Mouse (Mus musculus): Measurements from ENCODE around the gene Hs6st3. TPM values are rescaled to one million over a fixed set of nuclear protein-coding genes. Genes with fewer than 3 reads are reported as not detected.

Hs6st3 gene
- total and polyA plus RNA-seq, 3 experiments, result not detected

DNA sequence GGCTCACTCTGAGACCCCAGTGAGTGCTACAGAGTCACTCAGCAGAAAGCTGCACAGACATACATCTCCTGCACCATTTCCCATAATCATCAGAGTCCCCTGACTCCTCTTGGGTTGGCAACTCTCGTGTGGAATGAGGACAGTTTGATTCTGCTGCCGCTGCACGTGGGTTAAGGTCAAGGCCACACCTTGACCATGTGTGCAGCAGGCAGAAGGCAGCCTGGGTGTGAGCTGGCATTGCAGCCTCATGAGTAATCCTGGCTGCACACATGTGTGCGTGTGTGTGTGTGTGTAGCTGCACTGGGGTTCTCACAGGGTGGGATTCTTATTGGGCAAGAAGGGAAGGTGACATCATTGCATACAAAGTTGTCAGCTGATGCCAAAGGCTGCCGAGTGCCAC lies 677.5 kb downstream of the Hs6st3 start:
- dilution Hi-C loops (cut with MboI; ENCODE audit: extremely low pct_ligation_motif_present, extremely low pct_unique_long_range_greater_than_20kb, low sequenced_read_pairs) (no loop called here), in situ Hi-C loops (cut with MboI; ENCODE audit: low pct_ligation_motif_present, low pct_unique_long_range_greater_than_20kb, low sequenced_read_pairs) (no loop called here)
- no peak for DNase-seq (ENCODE audit: extremely low read depth)
- Histone ChIP-seq H3K27me3 (replicated peaks) (no peaks in the 10 kb centered on the region), H3K9ac (ENCODE audit: insufficient read depth, low read depth) (no peak overlapping the region), H3K4me3 (replicated peaks in 1 of 3; ENCODE audit: low read depth in 2 of 3, low read length in 2 of 3, poor library complexity in 1 of 3) (no peak overlapping the region), H3K79me2 (replicated peaks; ENCODE audit: control insufficient read depth, extremely low read depth, insufficient read depth, poor library complexity, severe bottlenecking) (no peaks in the 10 kb centered on the region), H3K4me1 (ENCODE audit: control insufficient read depth in 1 of 2, insufficient read depth in 2 of 2) (no peaks in the 10 kb centered on the region), H3K4me2 (ENCODE audit: insufficient read depth, low read depth, poor library complexity, severe bottlenecking) (no peak overlapping the region), H3K9me3 (replicated peaks; ENCODE audit: low read length) (peaks cover 42% of the 10 kb centered on the region), H3K36me3 (replicated peaks in 1 of 2; ENCODE audit: control insufficient read depth in 1 of 2, insufficient read depth in 1 of 2, low read length in 1 of 2) (no peaks in the 10 kb centered on the region), H3K27ac (ENCODE audit: insufficient read depth, low read depth) (no peak overlapping the region)
- no peak for TF ChIP-seq UBTF (IDR thresholded peaks at IDR 0.05; ENCODE audit: low read depth, low read length)

DNA sequence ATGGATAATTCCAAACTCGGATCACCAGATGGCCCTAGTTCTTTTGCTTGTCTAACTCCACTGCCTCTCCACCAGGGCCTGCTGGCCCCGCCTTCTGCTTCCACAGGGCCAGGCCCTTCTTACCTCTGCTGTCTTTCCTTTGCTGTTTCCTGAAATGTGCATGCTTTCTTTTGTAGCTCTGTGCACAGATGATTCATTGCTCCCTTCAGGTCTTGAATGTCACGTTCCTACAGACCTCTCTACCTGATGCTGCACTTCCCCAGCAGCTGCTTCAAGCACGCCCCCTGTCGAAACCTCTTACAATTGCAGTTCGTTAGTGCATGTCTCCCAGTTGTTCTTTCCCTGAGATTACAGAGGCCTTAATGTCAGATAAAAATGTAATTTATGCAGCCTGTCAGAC lies 682.4 kb downstream of the Hs6st3 start:
- no peaks in the 10 kb centered on the region for H3K36me3 ChIP-seq (replicated peaks in 1 of 2; ENCODE audit: control insufficient read depth in 1 of 2, insufficient read depth in 1 of 2, low read length in 1 of 2)
- no peak overlapping the region for H3K4me2 ChIP-seq (ENCODE audit: insufficient read depth, low read depth, poor library complexity, severe bottlenecking)
- peaks cover 52% of the 10 kb centered on the region for H3K9me3 ChIP-seq (replicated peaks; ENCODE audit: low read length)
- TF ChIP-seq PAX5 (IDR thresholded peaks at IDR 0.05; ENCODE audit: low read length) (no peak), SIN3A (IDR thresholded peaks at IDR 0.05; ENCODE audit: low read length) (no peak), SMC3 (IDR thresholded peaks at IDR 0.05; ENCODE audit: low read depth, low read length) (no peak), MAX (IDR thresholded peaks at IDR 0.05; ENCODE audit: low read length) (no peak), ETS1 (conservative IDR thresholded peaks at IDR 0.05; ENCODE audit: low read depth, low read length) (no peak), KAT2A (IDR thresholded peaks at IDR 0.05; ENCODE audit: insufficient replicate concordance, low read length) (no peak), IRF4 (IDR thresholded peaks at IDR 0.05; ENCODE audit: low read depth, low read length) (no peak), MAFK (IDR thresholded peaks at IDR 0.05; ENCODE audit: insufficient replicate concordance, low read length) (no peak), POLR2AphosphoS2 (IDR thresholded peaks at IDR 0.05; ENCODE audit: low read depth, low read length) (no peak), NRF1 (IDR thresholded peaks at IDR 0.05; ENCODE audit: low read depth, low read length) (no peak), CHD1 (IDR thresholded peaks at IDR 0.05; ENCODE audit: low read depth, low read length) (no peak), RAD21 (IDR thresholded peaks at IDR 0.05; ENCODE audit: low read depth, low read length) (no peak)
- no peak overlapping the region for H3K9ac ChIP-seq (ENCODE audit: insufficient read depth, low read depth)
- H3K27ac ChIP-seq (ENCODE audit: insufficient read depth, low read depth), result no peak overlapping the region
- H3K27me3 ChIP-seq (replicated peaks), result no peaks in the 10 kb centered on the region
- DNase-seq (ENCODE audit: extremely low read depth), result no peak
- no peaks in the 10 kb centered on the region for H3K4me1 ChIP-seq (ENCODE audit: control insufficient read depth in 1 of 2, insufficient read depth in 2 of 2)
- in situ Hi-C loops (cut with MboI; ENCODE audit: low pct_ligation_motif_present, low pct_unique_long_range_greater_than_20kb, low sequenced_read_pairs) (no loop called here), dilution Hi-C loops (cut with MboI; ENCODE audit: extremely low pct_ligation_motif_present, extremely low pct_unique_long_range_greater_than_20kb, low sequenced_read_pairs) (no loop called here)
- no peak overlapping the region for H3K4me3 ChIP-seq (replicated peaks in 1 of 3; ENCODE audit: low read depth in 2 of 3, low read length in 2 of 3, poor library complexity in 1 of 3)
- no peaks in the 10 kb centered on the region for H3K79me2 ChIP-seq (replicated peaks; ENCODE audit: control insufficient read depth, extremely low read depth, insufficient read depth, poor library complexity, severe bottlenecking)
